Mouse (Mus musculus): ENCODE data around the gene Cdv3.

Cdv3 gene

GRCm38 (mm10) chr9:103365290-103366247, at the start of gene Cdv3:
Cdv3 (minus strand) TSS chr9:103365840.
- in situ Hi-C loops (cut with MboI) = no loop called here

GRCm38 (mm10) chr9:103413457-103413856, 47.8 kb upstream of the Cdv3 start:
- in situ Hi-C loops (cut with MboI) = no loop called here

GRCm38 (mm10) chr9:103409119-103409518, 43.5 kb upstream of the Cdv3 start:
- in situ Hi-C loops (cut with MboI) = no loop called here

GRCm38 (mm10) chr9:103408136-103408777, 42.6 kb upstream of the Cdv3 start:
- in situ Hi-C loops (cut with MboI) = no loop called here

GRCm38 (mm10) chr9:103403331-103403973, 37.8 kb upstream of the Cdv3 start:
- in situ Hi-C loops (cut with MboI) = no loop called here

GRCm38 (mm10) chr9:103398509-103399157, 33.0 kb upstream of the Cdv3 start:
- in situ Hi-C loops (cut with MboI) = no loop called here

GRCm38 (mm10) chr9:103393256-103393655, 27.6 kb upstream of the Cdv3 start:
- in situ Hi-C loops (cut with MboI) = no loop called here

- in situ Hi-C loops (cut with MboI) = no loop called here
Measured at GRCm38 (mm10) chr9:103391796-103392372, 26.2 kb upstream of the Cdv3 start.

- in situ Hi-C loops (cut with MboI) = no loop called here
Measured at GRCm38 (mm10) chr9:103389261-103389660, 23.6 kb upstream of the Cdv3 start.

GRCm38 (mm10) chr9:103387011-103387653, 21.5 kb upstream of the Cdv3 start:
- in situ Hi-C loops (cut with MboI) = no loop called here

- in situ Hi-C loops (cut with MboI) = no loop called here
Measured at GRCm38 (mm10) chr9:103386573-103386972, 20.9 kb upstream of the Cdv3 start.

GRCm38 (mm10) chr9:103385600-103385999, 20.0 kb upstream of the Cdv3 start:
- in situ Hi-C loops (cut with MboI) = no loop called here

- in situ Hi-C loops (cut with MboI) = no loop called here
Measured at GRCm38 (mm10) chr9:103384141-103384796, 18.6 kb upstream of the Cdv3 start.

GRCm38 (mm10) chr9:103383576-103383975, 17.9 kb upstream of the Cdv3 start:
- in situ Hi-C loops (cut with MboI) = no loop called here

- in situ Hi-C loops (cut with MboI) = no loop called here
Measured at GRCm38 (mm10) chr9:103382989-103383388, 17.3 kb upstream of the Cdv3 start.

GRCm38 (mm10) chr9:103380566-103380965, 14.9 kb upstream of the Cdv3 start:
- in situ Hi-C loops (cut with MboI) = no loop called here

GRCm38 (mm10) chr9:103379199-103379598, 13.6 kb upstream of the Cdv3 start:
- in situ Hi-C loops (cut with MboI) = no loop called here

GRCm38 (mm10) chr9:103378686-103379085, 13.0 kb upstream of the Cdv3 start:
- in situ Hi-C loops (cut with MboI) = no loop called here

- in situ Hi-C loops (cut with MboI) = no loop called here
Measured at GRCm38 (mm10) chr9:103376346-103377320, 11.0 kb upstream of the Cdv3 start.
